Mouse (Mus musculus): ENCODE results near the gene Numb.

GRCm38 (mm10) chr12:83841409-83842190 is 80.1 kb downstream of the Numb start:
- TF ChIP-seq CTCF (IDR thresholded peaks at IDR 0.05; ENCODE audit: low read depth, low read length) (no peak), TAL1 (conservative IDR thresholded peaks at IDR 0.05; ENCODE audit: low read depth, low read length) (no peak)
